Mouse (Mus musculus) NIH3T3 (cell line): Measurements from ENCODE around the gene Tmem131.

Experiments used
- DNase-seq: peaks from one replicate; pipeline ENCODE4 v3.0.0-alpha.2; 2012; ENCODE audit warnings: low read depth

The Tmem131 gene

DNA sequence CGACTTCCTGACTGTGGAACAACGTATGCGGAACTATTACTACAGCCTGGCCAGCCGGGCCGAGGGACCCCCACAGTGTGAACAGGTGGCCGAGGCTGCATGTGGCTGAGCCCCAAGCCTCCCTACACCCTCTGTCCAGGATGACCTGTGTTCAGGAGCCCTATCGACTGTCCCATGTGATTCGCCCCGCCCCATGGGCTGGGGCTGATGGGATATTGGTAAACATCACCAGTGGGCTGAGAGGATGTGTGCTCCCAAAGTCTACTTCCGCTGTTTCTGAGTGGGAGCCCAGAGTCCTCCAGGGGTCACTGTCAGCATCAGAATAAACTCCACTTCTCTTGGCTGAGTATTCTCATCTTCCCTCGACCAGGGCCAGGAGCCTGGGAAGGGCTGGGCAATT is 161.0 kb downstream of the Tmem131 start:
- DNase-seq: no peak

DNA sequence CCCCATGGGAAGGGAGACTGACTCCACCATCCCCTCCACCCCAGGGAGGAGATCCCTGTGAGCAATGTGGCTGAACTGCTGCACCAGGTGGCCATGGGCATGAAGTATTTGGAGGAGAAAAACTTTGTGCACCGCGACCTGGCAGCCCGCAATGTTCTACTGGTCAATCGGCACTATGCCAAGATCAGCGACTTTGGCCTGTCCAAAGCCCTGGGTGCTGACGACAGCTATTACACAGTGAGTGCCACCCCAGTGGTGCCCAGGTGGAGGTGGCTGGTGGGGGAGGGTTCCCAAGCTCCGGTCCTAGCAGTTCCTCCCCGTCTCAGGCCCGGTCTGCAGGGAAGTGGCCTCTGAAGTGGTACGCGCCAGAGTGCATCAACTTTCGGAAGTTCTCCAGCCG is 162.7 kb downstream of the Tmem131 start:
- DNase-seq: no peak

DNA sequence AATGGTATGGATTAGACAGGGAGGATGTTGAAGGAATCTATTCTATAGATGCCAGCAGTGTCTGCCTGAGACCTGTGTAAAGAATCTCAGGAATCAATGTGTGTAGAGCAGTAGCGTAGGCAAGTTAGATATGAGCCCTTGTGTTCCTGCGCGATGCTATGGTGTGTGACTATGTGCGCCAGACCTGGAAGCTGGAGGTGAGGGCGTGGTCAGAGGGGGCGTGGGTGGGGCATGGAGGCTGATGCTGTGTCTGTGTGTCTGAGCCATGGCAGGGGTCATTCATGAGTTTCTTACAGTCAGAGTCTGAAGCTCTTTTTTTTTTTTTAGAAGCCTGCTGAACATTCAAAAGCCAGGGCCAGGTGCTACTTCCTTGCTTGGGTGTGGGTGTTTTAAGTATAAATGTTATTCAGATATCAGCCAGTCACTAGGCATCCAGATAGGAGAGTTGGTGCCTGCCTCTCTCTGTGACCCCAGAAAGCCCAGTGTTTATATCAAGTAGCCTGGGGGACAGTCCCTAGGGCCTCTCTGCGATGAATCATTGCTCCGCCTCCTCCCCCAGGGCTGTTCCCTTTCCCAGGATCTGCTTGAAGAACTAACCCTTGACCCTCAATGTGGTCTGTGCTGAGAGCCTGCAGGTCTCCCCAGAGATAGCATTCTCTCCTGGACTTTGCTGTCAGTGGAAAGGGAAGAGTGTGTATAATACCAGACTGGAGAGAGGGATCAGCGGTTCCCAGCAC is 171.1 kb downstream of the Tmem131 start:
- DNase-seq: peak; percentile 25

DNA sequence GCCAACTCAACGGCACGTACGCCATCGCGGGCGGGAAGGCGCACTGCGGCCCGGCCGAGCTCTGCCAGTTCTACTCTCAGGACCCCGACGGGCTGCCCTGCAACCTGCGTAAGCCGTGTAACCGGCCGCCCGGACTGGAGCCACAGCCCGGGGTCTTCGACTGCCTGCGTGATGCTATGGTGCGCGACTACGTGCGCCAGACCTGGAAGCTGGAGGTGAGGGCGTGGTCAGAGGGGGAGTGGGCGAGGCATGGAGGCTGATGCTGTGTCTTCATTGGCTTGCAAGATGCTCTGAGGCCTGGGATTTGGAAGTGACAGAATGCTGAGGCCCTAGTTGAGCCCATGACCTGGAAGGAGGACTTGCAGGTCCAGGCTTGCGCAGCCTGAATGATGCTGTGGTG is 172.5 kb downstream of the Tmem131 start:
- no peak for DNase-seq

DNA sequence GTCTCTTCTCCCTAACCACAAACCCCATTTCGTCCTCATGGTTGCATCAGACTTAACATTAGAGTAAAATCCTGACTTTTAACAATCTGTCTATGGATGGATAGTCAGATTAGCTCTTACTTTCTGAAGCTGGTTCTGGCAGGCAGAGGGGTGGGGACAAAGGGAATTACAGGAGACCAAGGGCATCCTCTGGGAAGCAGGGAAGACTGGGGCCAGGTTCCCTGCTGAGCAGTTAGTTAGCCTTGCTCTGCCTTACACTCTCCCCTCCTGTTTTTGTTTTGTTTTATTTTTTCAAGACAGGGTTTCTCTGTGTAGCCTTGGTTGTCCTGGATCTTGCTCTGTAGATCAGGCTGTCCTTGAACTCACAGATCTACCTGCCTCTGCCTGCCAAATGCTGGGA is 173.5 kb downstream of the Tmem131 start:
- DNase-seq: no peak

DNA sequence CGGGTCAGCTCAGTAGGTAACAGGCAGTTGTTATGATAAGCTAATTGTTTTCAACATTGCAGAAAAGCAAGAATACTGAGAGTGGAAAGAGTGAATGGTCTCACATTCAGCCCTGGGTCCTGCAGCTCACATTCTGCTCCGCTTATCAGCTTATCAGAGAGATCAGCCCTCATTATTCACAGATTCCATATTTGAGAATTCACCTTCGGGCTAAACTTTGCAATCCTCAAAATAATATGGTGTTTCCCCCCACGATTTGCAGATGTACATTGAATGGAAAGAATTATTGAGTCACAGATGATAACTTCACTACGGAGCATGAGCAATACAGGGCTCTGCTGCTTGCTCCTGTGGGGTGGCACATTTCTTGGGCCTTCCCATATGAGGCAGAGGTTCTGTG is 174.7 kb downstream of the Tmem131 start:
- no peak for DNase-seq

DNA sequence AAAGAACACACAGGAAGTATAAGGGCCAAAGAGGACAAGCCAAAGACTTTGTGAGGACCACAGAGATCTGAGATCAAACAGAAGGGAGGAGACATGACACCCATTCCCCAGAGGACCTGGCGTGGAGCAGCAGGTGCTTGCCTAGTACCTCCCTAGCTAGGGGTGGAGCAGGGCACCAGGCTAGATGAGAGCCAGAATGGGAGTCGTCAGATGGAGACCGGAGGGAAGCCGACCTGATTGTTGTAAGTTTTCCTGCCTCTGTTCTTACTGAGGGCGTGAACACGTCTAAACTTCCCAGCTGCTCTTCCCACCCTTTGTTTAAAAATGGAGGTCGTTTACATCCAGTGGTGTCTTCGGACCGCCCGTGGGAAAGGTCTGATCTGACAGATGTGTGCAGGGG is 176.1 kb downstream of the Tmem131 start:
- no peak for DNase-seq

DNA sequence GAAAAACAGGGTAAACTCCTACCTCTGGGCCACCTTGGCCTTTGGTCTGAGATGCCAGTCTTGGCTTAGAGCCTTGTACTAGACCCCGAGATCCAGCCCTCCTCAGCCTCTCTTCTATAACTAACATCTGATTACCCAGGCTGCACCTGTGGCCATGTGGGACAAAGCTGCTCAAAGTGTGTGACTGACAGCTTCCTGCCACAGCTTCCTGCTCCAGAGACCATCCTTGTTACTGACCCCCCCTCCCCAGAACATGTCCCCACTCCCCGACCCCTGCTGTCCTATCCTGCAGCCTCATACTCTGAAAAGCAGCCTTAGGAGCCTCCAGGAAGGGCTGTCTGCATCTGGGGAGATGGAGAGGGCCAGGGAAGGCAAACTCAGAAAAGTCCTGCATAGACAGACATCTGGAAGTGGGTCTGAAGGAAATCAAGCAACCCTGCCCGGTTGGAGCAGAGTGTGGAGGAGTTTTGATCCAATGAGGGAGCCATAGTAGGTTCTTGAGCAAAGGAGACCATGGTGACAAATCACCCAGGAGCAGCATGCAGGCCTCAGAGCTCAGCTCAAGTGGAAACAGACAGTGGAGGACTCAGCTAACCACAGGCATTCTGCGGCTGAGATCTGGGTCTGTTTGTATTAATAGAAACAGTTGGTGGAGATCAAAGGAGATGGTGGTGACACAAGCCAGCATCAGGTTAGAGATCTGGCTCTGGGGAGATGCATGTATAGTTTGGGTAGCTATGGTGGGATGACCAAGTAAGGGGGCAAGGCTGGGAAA is 176.8 kb downstream of the Tmem131 start:
- DNase-seq: no peak

DNA sequence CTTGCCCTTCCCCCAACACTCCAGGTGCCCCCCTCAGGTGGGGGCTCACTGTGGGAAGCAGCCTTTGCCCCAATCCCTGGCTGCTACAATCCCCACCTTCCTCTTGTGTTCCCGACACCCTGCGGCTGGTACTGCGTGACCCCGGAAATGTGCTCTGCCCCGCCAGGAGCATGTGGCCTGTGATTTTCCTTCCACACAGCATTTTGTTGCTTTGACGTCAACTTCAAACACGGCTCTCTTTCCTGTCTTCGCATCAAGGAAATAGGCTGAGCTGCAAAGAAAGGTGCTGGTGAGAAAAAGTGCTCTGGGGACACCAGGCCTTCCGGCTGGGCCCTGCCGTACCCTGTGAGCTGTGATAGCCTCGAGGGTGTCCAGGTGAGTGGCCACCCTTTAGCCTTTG is 181.9 kb downstream of the Tmem131 start, which contains the start of gene Zap70:
TSS of gene Zap70 (plus strand) at position 231 of the 400 bp plus-strand sequence.
- DNase-seq: no peak

DNA sequence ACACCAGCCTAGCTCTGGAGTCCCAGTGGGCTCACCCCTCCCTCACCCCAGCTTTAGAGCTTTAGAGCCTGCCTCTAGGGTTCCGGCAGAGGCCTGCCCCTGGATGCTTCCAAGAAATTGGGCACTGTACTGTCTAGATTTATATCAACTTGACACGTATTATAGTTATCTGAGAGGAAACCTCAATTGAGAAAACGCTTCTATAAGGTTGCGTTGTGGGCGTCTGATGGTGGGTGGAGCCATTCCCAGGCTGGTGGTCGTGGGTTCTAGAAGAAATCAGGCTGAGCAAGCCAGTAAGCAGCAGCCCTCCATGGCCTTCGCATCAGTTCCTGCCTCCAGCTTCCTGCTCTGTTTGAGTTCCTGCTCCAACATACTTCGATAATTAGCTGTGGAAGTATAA is 182.4 kb downstream of the Tmem131 start:
- DNase-seq: no peak

DNA sequence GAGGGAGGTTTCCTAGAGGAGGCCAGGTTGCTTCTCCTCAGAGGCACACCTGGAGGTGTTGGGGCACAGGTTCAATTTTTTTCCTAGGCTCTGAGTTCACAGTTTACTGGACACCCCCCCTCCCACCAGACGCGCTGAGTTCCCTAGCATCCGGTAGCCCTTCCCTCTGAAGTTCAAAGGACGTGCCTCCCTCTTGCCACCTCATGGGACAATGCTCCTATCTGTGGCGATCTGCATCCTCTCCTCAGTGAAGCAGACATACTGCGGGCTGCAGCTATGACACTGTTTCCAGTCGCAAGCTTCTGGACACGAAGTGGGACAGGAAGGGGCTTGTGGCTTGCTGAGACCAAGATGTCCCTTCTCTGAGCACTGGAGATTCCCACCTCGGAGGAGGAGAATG is 183.1 kb downstream of the Tmem131 start:
- DNase-seq: no peak

DNA sequence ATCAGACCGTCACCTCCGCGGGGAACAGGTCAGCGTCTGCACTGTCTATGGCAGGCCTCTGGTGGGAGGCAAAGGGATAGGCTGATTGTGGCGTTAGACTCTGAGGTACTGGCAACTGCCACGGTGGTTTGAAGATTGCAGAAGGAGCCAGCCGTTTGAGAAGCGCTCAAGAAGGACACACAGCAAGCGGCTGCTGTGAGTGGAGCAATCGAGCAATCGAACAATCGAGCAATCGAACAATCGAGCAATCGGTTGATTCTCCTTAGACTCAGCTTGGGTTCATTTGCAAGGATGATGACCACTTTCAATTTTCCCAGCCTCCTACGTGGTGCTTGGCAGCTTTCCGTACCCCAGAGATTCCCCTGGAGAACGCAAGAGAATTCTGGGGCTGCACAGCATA is 184.4 kb downstream of the Tmem131 start:
- no peak for DNase-seq

DNA sequence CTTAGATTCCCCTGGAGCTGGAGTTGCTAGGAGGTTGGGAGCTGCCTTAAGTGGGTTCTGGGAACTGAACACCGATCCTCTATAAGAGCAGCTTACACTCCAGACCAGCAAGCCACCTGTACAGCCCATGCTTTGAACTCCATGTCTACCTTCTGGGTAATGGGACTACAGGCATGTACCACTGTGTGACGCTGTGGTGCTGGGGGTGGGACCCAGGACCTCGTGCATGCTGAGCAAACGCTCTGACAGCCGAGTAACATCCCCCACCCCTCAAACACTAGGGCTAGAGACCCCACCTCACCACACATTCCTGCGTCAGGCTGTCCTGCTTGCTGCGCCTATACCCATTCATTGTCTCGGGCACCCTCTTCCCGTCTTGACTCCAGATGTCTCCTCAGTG is 184.9 kb downstream of the Tmem131 start:
- no peak for DNase-seq

DNA sequence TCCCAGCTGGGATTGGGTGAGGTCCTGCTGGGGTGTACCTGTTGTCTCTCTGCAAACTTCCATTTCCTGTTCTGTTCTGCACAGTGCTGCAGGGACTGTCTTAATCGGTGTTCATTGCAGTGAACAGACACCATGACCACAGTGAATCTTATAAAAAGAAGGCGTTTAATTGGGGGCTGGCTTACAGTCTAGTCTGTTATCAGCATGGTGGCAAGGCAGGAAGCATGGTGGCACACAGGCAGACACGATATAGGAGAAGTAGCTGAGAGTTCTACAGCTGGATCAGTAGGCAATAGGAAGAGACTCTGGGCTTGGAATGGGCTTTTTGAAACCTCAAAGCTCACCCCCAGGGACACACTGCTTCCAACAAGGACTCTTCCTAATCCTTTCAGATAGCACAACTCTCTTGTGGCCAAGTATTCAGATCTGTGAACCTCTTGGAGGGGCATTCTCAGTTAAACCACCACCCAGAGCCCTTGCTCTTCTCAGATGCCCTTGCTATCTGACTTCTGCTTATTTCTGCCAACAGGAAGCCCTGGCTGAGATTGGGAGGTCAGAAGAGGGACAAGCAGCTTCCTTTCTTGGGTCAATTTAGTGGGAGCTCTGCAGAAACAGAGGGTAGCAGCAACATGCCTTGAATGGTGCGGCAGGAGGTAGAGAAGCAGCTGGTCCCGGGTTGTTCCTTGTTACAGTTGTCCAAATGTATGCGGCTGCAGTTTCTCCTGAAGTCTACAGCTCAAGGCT is 189.4 kb downstream of the Tmem131 start:
- DNase-seq: no peak

DNA sequence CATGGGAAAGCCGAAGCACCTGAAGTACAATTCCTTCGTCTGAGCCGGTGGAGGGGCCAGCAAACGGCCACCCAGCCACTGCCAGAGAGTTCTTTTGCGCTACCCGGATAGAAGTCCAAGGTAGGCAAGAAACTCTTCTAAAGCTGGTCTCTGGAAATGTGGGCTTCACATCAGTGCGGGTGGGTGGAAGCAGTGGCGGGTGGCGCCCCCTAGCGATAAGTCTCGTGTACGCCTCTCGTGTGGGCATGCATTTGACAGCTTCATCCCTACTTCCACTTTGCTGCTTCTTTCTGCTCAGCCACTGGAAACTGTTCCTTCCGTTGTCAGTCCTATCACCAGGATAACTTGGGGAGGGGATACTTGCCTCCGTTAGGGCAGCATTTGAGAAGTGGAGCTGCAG is 197.0 kb downstream of the Tmem131 start:
- peak; percentile 28 for DNase-seq

DNA sequence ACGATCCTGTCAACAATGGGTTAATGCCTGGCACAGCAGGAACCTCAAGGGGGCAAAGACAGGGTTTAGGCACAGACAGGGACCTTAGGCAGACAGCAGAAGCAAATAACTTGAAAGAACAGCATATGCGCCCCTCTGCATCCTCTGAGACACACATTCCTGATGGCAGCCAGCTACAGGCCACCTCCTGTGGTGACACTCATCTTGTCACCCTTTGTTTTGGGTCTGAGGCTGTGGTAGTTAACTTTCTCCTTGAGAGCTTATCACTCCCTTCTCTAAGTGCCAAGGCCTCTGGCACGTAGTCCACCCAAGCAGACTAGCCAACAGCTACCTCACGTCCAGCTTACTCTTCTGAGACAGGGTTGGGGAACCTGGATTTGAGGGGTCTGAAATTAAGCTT is 197.8 kb downstream of the Tmem131 start:
- no peak for DNase-seq

DNA sequence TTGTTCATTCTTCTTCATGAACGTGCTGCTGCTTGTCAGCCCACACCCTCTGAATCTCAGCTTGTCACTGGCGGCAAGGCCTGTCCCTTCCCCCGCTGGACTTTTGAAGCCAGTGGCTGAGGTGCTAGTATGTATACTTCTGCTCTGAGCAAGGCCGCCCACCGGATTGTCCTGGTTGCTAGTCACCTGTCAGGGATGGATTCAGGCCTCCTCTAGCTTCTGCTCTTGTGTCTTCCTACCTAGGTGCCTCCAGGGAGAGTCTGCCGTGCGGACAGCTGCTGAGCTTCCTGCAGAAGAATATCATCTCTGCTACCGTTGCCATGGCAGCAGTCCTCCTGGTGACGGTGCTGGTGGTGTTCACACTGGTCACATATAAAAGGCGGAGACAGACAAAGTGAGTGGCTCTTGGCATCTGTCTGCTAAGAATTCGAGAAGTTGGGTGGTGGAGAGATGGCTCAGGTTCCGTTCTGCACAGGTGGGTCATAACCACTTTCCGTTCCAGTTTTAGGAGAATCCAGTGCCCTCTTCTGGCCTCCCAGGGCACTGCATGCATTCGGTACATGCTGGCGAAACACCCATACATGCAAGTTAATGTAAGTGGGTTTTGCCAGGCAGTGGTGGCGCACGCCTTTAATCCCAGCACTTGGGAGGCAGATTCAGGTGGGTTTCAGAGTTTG is 199.1 kb downstream of the Tmem131 start:
- DNase-seq: peak; percentile 67

DNA sequence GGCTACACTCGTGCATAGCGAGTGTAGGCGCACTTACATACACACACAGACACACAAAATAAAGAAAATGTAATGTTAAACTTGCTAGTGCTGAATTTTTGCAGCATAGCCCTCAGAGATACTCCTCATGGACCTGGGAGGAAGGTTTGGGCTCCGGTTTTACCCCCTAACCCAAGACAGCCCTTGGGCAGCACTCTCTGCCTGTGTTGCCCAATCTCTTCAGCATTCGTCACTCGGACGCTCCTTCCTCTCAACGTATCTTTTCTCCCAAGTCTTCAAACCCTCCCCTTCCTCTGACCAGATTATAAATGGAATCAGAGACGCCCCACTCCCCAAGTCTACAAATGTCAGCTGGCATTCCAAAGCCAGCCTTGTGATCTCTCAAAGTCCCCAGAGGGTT is 200.4 kb downstream of the Tmem131 start:
- no peak for DNase-seq
